Mouse (Mus musculus): ENCODE data around the gene Abcb9. TPM values are rescaled to one million over a fixed set of nuclear protein-coding genes. Genes with fewer than 3 reads are reported as not detected.
A peak's percentile ranks its signal among the peaks of the same experiment; 100 is the strongest.

Abcb9 gene
- polyA plus RNA-seq, 1 experiment from 2014 or later: 13.4 TPM

GRCm38 (mm10) chr5:124051899-124052491 is 43.6 kb downstream of the Abcb9 start:
- ATAC-seq: no peak
- 86% methylated on average over 11 of the region's 11 CpGs for WGBS
- H3K4me2 ChIP-seq (ENCODE audit: low read length): no peak overlapping the region
- H3K4me1 ChIP-seq (replicated peaks; ENCODE audit: control insufficient read depth, insufficient read depth, low read length): 0 out of 2 replicates have a peak, but pooled peaks cover 2% of the 10 kb centered on the region
- no peaks in the 10 kb centered on the region for H3K36me3 ChIP-seq (ENCODE audit: control insufficient read depth, insufficient read depth)
- no peaks in the 10 kb centered on the region for H3K27me3 ChIP-seq (replicated peaks; ENCODE audit: control insufficient read depth, insufficient read depth, low read length)
- no peak overlapping the region for H3K27ac ChIP-seq (ENCODE audit: low read length)
- no peaks in the 10 kb centered on the region for H3K9me3 ChIP-seq (ENCODE audit: control insufficient read depth, low read length)
- H3K9ac ChIP-seq (replicated peaks; ENCODE audit: low read depth, low read length): no peak overlapping the region
- no peak overlapping the region for H3K4me3 ChIP-seq (replicated peaks; ENCODE audit: low read length)

- Histone ChIP-seq H3K27ac (ENCODE audit: low read length) (no peak overlapping the region), H3K4me1 (replicated peaks; ENCODE audit: control insufficient read depth, insufficient read depth, low read length) (peaks cover 11% of the 10 kb centered on the region), H3K9ac (replicated peaks; ENCODE audit: low read depth, low read length) (0 out of 2 replicates have a peak overlapping the region, but pooled peaks have one; percentile 8), H3K4me3 (replicated peaks; ENCODE audit: low read length) (no peak overlapping the region), H3K36me3 (ENCODE audit: control insufficient read depth, insufficient read depth) (no peaks in the 10 kb centered on the region), H3K27me3 (replicated peaks; ENCODE audit: control insufficient read depth, insufficient read depth, low read length) (no peaks in the 10 kb centered on the region), H3K4me2 (ENCODE audit: low read length) (no peak overlapping the region), H3K9me3 (ENCODE audit: control insufficient read depth, low read length) (no peaks in the 10 kb centered on the region)
- ATAC-seq: no peak
- 68% methylated on average over 14 of the region's 14 CpGs for WGBS
These were observed 45.2 kb downstream of the Abcb9 start for GRCm38 (mm10) chr5:124050095-124051050.

- Histone ChIP-seq H3K27ac (ENCODE audit: low read length) (no peak overlapping the region), H3K36me3 (ENCODE audit: control insufficient read depth, insufficient read depth) (no peaks in the 10 kb centered on the region), H3K9ac (replicated peaks; ENCODE audit: low read depth, low read length) (0 out of 2 replicates have a peak overlapping the region, but pooled peaks have one; percentile 8), H3K9me3 (ENCODE audit: control insufficient read depth, low read length) (no peaks in the 10 kb centered on the region), H3K27me3 (replicated peaks; ENCODE audit: control insufficient read depth, insufficient read depth, low read length) (no peaks in the 10 kb centered on the region), H3K4me2 (ENCODE audit: low read length) (no peak overlapping the region), H3K4me1 (replicated peaks; ENCODE audit: control insufficient read depth, insufficient read depth, low read length) (peaks cover 14% of the 10 kb centered on the region), H3K4me3 (replicated peaks; ENCODE audit: low read length) (no peak overlapping the region)
- WGBS: 71% methylated on average over 15 of the region's 15 CpGs
- ATAC-seq: no peak
These were observed 46.2 kb downstream of the Abcb9 start for GRCm38 (mm10) chr5:124049249-124050045.

GRCm38 (mm10) chr5:124046741-124047401 is 48.7 kb downstream of the Abcb9 start:
- no peaks in the 10 kb centered on the region for H3K27me3 ChIP-seq (replicated peaks; ENCODE audit: control insufficient read depth, insufficient read depth, low read length)
- H3K36me3 ChIP-seq (ENCODE audit: control insufficient read depth, insufficient read depth): no peaks in the 10 kb centered on the region
- no peak overlapping the region for H3K4me2 ChIP-seq (ENCODE audit: low read length)
- H3K4me1 ChIP-seq (replicated peaks; ENCODE audit: control insufficient read depth, insufficient read depth, low read length): peaks cover 25% of the 10 kb centered on the region
- no peaks in the 10 kb centered on the region for H3K9me3 ChIP-seq (ENCODE audit: control insufficient read depth, low read length)
- 84% methylated on average over 7 of the region's 7 CpGs for WGBS
- no peak overlapping the region for H3K4me3 ChIP-seq (replicated peaks; ENCODE audit: low read length)
- H3K9ac ChIP-seq (replicated peaks; ENCODE audit: low read depth, low read length): no peak overlapping the region
- H3K27ac ChIP-seq (ENCODE audit: low read length): no peak overlapping the region
- ATAC-seq: no peak

GRCm38 (mm10) chr5:124045453-124046010 is 50.1 kb downstream of the Abcb9 start:
- H3K4me1 ChIP-seq (replicated peaks; ENCODE audit: control insufficient read depth, insufficient read depth, low read length): peaks cover 25% of the 10 kb centered on the region
- H3K9ac ChIP-seq (replicated peaks; ENCODE audit: low read depth, low read length): peak overlapping the region; percentile 32; the same call in 1 of the 2 replicates
- peak; percentile 47 for ATAC-seq
- no peaks in the 10 kb centered on the region for H3K9me3 ChIP-seq (ENCODE audit: control insufficient read depth, low read length)
- 21% methylated on average over 11 of the region's 11 CpGs for WGBS
- peak overlapping the region; percentile 91 for H3K27ac ChIP-seq (ENCODE audit: low read length)
- no peaks in the 10 kb centered on the region for H3K36me3 ChIP-seq (ENCODE audit: control insufficient read depth, insufficient read depth)
- H3K27me3 ChIP-seq (replicated peaks; ENCODE audit: control insufficient read depth, insufficient read depth, low read length): no peaks in the 10 kb centered on the region
- no peak overlapping the region for H3K4me3 ChIP-seq (replicated peaks; ENCODE audit: low read length)
- H3K4me2 ChIP-seq (ENCODE audit: low read length): no peak overlapping the region

- 47% methylated on average over 5 of the region's 5 CpGs for WGBS
- H3K4me3 ChIP-seq (replicated peaks; ENCODE audit: low read length): no peak overlapping the region
These were observed 51.6 kb downstream of the Abcb9 start for GRCm38 (mm10) chr5:124043999-124044398.

GRCm38 (mm10) chr5:124043212-124043978 is 52.2 kb downstream of the Abcb9 start:
- Histone ChIP-seq H3K4me2 (ENCODE audit: low read length) (no peak overlapping the region), H3K9ac (replicated peaks; ENCODE audit: low read depth, low read length) (no peak overlapping the region)
- 14% methylated on average over 10 of the region's 10 CpGs for WGBS

More at GRCm38 (mm10) chr5:124043999-124044398, 51.6 kb downstream of the Abcb9 start:
- H3K9me3 ChIP-seq (ENCODE audit: control insufficient read depth, low read length): no peaks in the 10 kb centered on the region
- H3K36me3 ChIP-seq (ENCODE audit: control insufficient read depth, insufficient read depth): no peaks in the 10 kb centered on the region
- H3K27me3 ChIP-seq (replicated peaks; ENCODE audit: control insufficient read depth, insufficient read depth, low read length): no peaks in the 10 kb centered on the region
- H3K4me1 ChIP-seq (replicated peaks; ENCODE audit: control insufficient read depth, insufficient read depth, low read length): peaks cover 23% of the 10 kb centered on the region
- H3K4me2 ChIP-seq (ENCODE audit: low read length): no peak overlapping the region
- no peak for ATAC-seq
- no peak overlapping the region for H3K9ac ChIP-seq (replicated peaks; ENCODE audit: low read depth, low read length)
- peak overlapping the region; percentile 87 for H3K27ac ChIP-seq (ENCODE audit: low read length)

GRCm38 (mm10) chr5:124041097-124041496 is 54.5 kb downstream of the Abcb9 start:
- no peak overlapping the region for H3K4me3 ChIP-seq (replicated peaks; ENCODE audit: low read length)
- H3K9ac ChIP-seq (replicated peaks; ENCODE audit: low read depth, low read length): no peak overlapping the region
- no peaks in the 10 kb centered on the region for H3K27me3 ChIP-seq (replicated peaks; ENCODE audit: control insufficient read depth, insufficient read depth, low read length)
- H3K4me1 ChIP-seq (replicated peaks; ENCODE audit: control insufficient read depth, insufficient read depth, low read length): peaks cover 28% of the 10 kb centered on the region
- 50% methylated on average over 9 of the region's 9 CpGs for WGBS
- ATAC-seq: no peak
- no peaks in the 10 kb centered on the region for H3K9me3 ChIP-seq (ENCODE audit: control insufficient read depth, low read length)
- no peak overlapping the region for H3K4me2 ChIP-seq (ENCODE audit: low read length)
- no peak overlapping the region for H3K27ac ChIP-seq (ENCODE audit: low read length)
- no peaks in the 10 kb centered on the region for H3K36me3 ChIP-seq (ENCODE audit: control insufficient read depth, insufficient read depth)

More at GRCm38 (mm10) chr5:124043212-124043978, 52.2 kb downstream of the Abcb9 start:
- Histone ChIP-seq H3K9me3 (ENCODE audit: control insufficient read depth, low read length) (no peaks in the 10 kb centered on the region), H3K4me1 (replicated peaks; ENCODE audit: control insufficient read depth, insufficient read depth, low read length) (peaks cover 23% of the 10 kb centered on the region), H3K27me3 (replicated peaks; ENCODE audit: control insufficient read depth, insufficient read depth, low read length) (no peaks in the 10 kb centered on the region), H3K4me3 (replicated peaks; ENCODE audit: low read length) (no peak overlapping the region), H3K27ac (ENCODE audit: low read length) (peak overlapping the region; percentile 87), H3K36me3 (ENCODE audit: control insufficient read depth, insufficient read depth) (no peaks in the 10 kb centered on the region)
- ATAC-seq: peak; percentile 93

Data from forebrain, embryonic 16.5 days (tissue).